Mouse (Mus musculus) brain, embryonic 14.5 days (tissue): ENCODE measurements around the gene Hoxd11. TPM values are rescaled to one million over a fixed set of nuclear protein-coding genes. Genes with fewer than 3 reads are reported as not detected.

Experiments used
- DNase-seq: peaks from one replicate; pipeline ENCODE4 v3.0.0-alpha.2; 2011; ENCODE audit warnings: low read depth
- CTCF ChIP-seq: fragments of 200-500 bp; IDR thresholded peaks from 2 replicates; pipeline ENCODE4 v1.5.1; 2012; ENCODE audit warnings: inconsistent platforms, mild to moderate bottlenecking, moderate library complexity, borderline replicate concordance; ENCODE audit not compliant: insufficient read depth, insufficient read length; ENCODE audit errors: extremely low read depth
- POLR2A ChIP-seq: fragments of 200-500 bp; IDR thresholded peaks from 2 replicates; pipeline ENCODE4 v1.6.1; 2012; ENCODE audit warnings: mild to moderate bottlenecking, inconsistent platforms, borderline replicate concordance; ENCODE audit not compliant: poor library complexity, insufficient read depth, insufficient read length, severe bottlenecking; ENCODE audit errors: extremely low read depth
- polyA plus RNA-seq: library from polyadenylated mRNA; depleted of rRNA; stranded (reverse); fragments of >200 nt; gene quantifications from 2 replicates; pipeline ENCODE4 v1.2.3, GENCODE M21; 2012

Gene Hoxd11
- polyA plus RNA-seq, 1 experiment = not detected

GRCm38 (mm10) chr2:74697567-74698121 lies 18.3 kb downstream of the Hoxd11 start, which contains the start of gene Hoxd9:
TSS of gene Hoxd9 (plus strand) at chr2:74697727.
- peak; percentile 69 for DNase-seq

GRCm38 (mm10) chr2:74698201-74699052 lies 19.1 kb downstream of the Hoxd11 start:
- peak; percentile 52 for DNase-seq
- TF ChIP-seq POLR2A = no peak

More at GRCm38 (mm10) chr2:74697567-74698121, 18.3 kb downstream of the Hoxd11 start, which contains the start of gene Hoxd9:
- TF ChIP-seq POLR2A (no peak), CTCF (peak; percentile 24; the same call in 1 of the 2 replicates)

GRCm38 (mm10) chr2:74699053-74699430 lies 19.7 kb downstream of the Hoxd11 start:
- no peak for DNase-seq
- no peak for TF ChIP-seq POLR2A
- no peak for TF ChIP-seq CTCF

- DNase-seq = no peak
- TF ChIP-seq POLR2A (no peak), CTCF (no peak)
Observed at GRCm38 (mm10) chr2:74699664-74700545, 20.5 kb downstream of the Hoxd11 start.

- DNase-seq = no peak
- TF ChIP-seq POLR2A (no peak), CTCF (no peak)
Observed at GRCm38 (mm10) chr2:74700546-74701112, 21.3 kb downstream of the Hoxd11 start.

GRCm38 (mm10) chr2:74701949-74702819 lies 22.8 kb downstream of the Hoxd11 start:
- DNase-seq = peak; percentile 91
- peak; percentile 95 for TF ChIP-seq CTCF
- no peak for TF ChIP-seq POLR2A

- TF ChIP-seq POLR2A (no peak), CTCF (no peak)
- DNase-seq = no peak
Observed at GRCm38 (mm10) chr2:74702820-74703219, 23.5 kb downstream of the Hoxd11 start.

GRCm38 (mm10) chr2:74703317-74703716 lies 24.0 kb downstream of the Hoxd11 start:
- no peak for DNase-seq
- TF ChIP-seq CTCF (no peak), POLR2A (no peak)

- no peak for DNase-seq
- TF ChIP-seq POLR2A = no peak
- TF ChIP-seq CTCF = no peak
Observed at GRCm38 (mm10) chr2:74703720-74704392, 24.5 kb downstream of the Hoxd11 start.

- TF ChIP-seq POLR2A = no peak
- DNase-seq = no peak
Observed at GRCm38 (mm10) chr2:74704393-74704998, 25.1 kb downstream of the Hoxd11 start, which contains the start of gene Hoxd8. TSS of gene Hoxd8 (plus strand) at chr2:74704615.

GRCm38 (mm10) chr2:74704999-74705466 lies 25.7 kb downstream of the Hoxd11 start:
- DNase-seq = no peak
- no peak for TF ChIP-seq POLR2A
- TF ChIP-seq CTCF = no peak
